Mouse (Mus musculus) kidney, postnatal 0 days (tissue): Measurements from ENCODE around the gene Nup188. TPM values are rescaled to one million over a fixed set of nuclear protein-coding genes. Genes with fewer than 3 reads are reported as not detected.

ENCODE experiments used
- ATAC-seq: fragments of 200-750 bp; cut with Nextera tagmentation; replicated peaks from 2 replicates; pipeline ENCODE4 v1.8.0; 2017; ENCODE audit warnings: low read depth, moderate number of reproducible peaks, moderate TSS enrichment, moderate library complexity; ENCODE audit not compliant: low FRiP score
- DNase-seq: peaks from one replicate; pipeline ENCODE4 v3.0.0-alpha.2; 2016; ENCODE audit warnings: low spot score
- H3K27ac ChIP-seq: fragments of 300-500 bp; sonication (generic); 2 replicates; pipeline ENCODE4 v1.5.1; 2014; ENCODE audit warnings: mild to moderate bottlenecking
- H3K27me3 ChIP-seq: fragments of 300-500 bp; sonication (generic); 2 replicates; pipeline ENCODE4 v1.6.1; 2014; ENCODE audit warnings: low read length, mixed read lengths; ENCODE audit not compliant: insufficient read depth
- H3K36me3 ChIP-seq: fragments of 300-500 bp; sonication (generic); 2 replicates; pipeline ENCODE4 v1.6.1; 2014; ENCODE audit warnings: low read length, mixed read lengths; ENCODE audit not compliant: insufficient read depth
- H3K4me1 ChIP-seq: fragments of 300-500 bp; sonication (generic); replicated peaks from 2 replicates; pipeline ENCODE4 v1.6.1; 2014; ENCODE audit warnings: antibody characterized with exemption, low read length, mixed read lengths; ENCODE audit not compliant: insufficient read depth
- H3K4me2 ChIP-seq: fragments of 300-500 bp; sonication (generic); 2 replicates; pipeline ENCODE4 v1.6.1; 2014; ENCODE audit warnings: mild to moderate bottlenecking, low read length, moderate library complexity, mixed read lengths
- H3K4me3 ChIP-seq: fragments of 300-500 bp; sonication (generic); replicated peaks from 2 replicates; pipeline ENCODE4 v1.5.1; 2014; ENCODE audit warnings: low read depth, low read length
- H3K9ac ChIP-seq: fragments of 300-500 bp; sonication (generic); 2 replicates; pipeline ENCODE4 v1.6.1; 2014; ENCODE audit warnings: low read depth, low read length
- H3K9me3 ChIP-seq: fragments of 300-500 bp; sonication (generic); replicated peaks from 2 replicates; pipeline ENCODE4 v1.6.1; 2016; ENCODE audit warnings: low read length, inconsistent platforms, mixed read lengths
- CTCF ChIP-seq: IDR thresholded peaks from 2 replicates; pipeline ENCODE4 v1.5.1; 2016; ENCODE audit warnings: antibody characterized with exemption, low read depth, mild to moderate bottlenecking, moderate library complexity
- WGBS: fragments of 180-500 bp; shearing (Covaris S2); extraction: QIAGEN DNeasy Blood & Tissue Kit; methylation state at CpG from one replicate; pipeline ENCODE4 v1.1.7; 2014; 5-methylcytosine and 5-hydroxymethylcytosine counted together
- polyA plus RNA-seq: library from polyadenylated mRNA; unstranded; fragments of >200 nt; fragmentation: Nextera tagmentation; extraction: Ambion mirVana; gene quantifications from 2 replicates; pipeline ENCODE4 v1.2.1, GENCODE M21; 2015

Gene Nup188
- polyA plus RNA-seq, 1 experiment from 2014 or later, result 17.5 TPM

GRCm38 (mm10) chr2:30261064-30261736 lies 25.0 kb upstream of the Nup188 start:
- no peak for ATAC-seq
- H3K9ac ChIP-seq, result no peak overlapping the region
- TF ChIP-seq CTCF, result peak; percentile 37; the same call in 1 of the 2 replicates
- DNase-seq, result no peak
- no peak overlapping the region for H3K4me2 ChIP-seq
- H3K9me3 ChIP-seq, result no peaks in the 10 kb centered on the region
- no peak overlapping the region for H3K4me3 ChIP-seq
- no peak overlapping the region for H3K27ac ChIP-seq
- 86% methylated on average over 4 of the region's 4 CpGs for WGBS
- peaks cover 47% of the 10 kb centered on the region for H3K36me3 ChIP-seq
- peaks cover 23% of the 10 kb centered on the region for H3K4me1 ChIP-seq
- no peaks in the 10 kb centered on the region for H3K27me3 ChIP-seq

- WGBS, result 91% methylated on average over 18 of the region's 18 CpGs
Measured at GRCm38 (mm10) chr2:30261921-30262839, 24.0 kb upstream of the Nup188 start.

GRCm38 (mm10) chr2:30262840-30263441 lies 23.3 kb upstream of the Nup188 start:
- Histone ChIP-seq H3K4me2 (no peak overlapping the region), H3K27me3 (no peaks in the 10 kb centered on the region), H3K9ac (no peak overlapping the region), H3K4me3 (no peak overlapping the region), H3K9me3 (no peaks in the 10 kb centered on the region), H3K36me3 (peaks cover 30% of the 10 kb centered on the region; the same call in 1 of the 2 replicates), H3K27ac (no peak overlapping the region), H3K4me1 (peaks cover 30% of the 10 kb centered on the region)
- ATAC-seq (no peak), DNase-seq (no peak)
- no peak for TF ChIP-seq CTCF
- WGBS, result 42% methylated on average over 4 of the region's 4 CpGs

More at GRCm38 (mm10) chr2:30261921-30262839, 24.0 kb upstream of the Nup188 start:
- DNase-seq (no peak), ATAC-seq (no peak)
- Histone ChIP-seq H3K27me3 (no peaks in the 10 kb centered on the region), H3K9ac (no peak overlapping the region), H3K36me3 (peaks cover 37% of the 10 kb centered on the region), H3K4me2 (no peak overlapping the region), H3K9me3 (no peaks in the 10 kb centered on the region), H3K27ac (no peak overlapping the region), H3K4me1 (peaks cover 29% of the 10 kb centered on the region), H3K4me3 (no peak overlapping the region)
- TF ChIP-seq CTCF, result no peak

GRCm38 (mm10) chr2:30263811-30264210 lies 22.4 kb upstream of the Nup188 start:
- peaks cover 30% of the 10 kb centered on the region; the same call in 1 of the 2 replicates for H3K36me3 ChIP-seq
- DNase-seq (no peak), ATAC-seq (no peak)
- H3K27ac ChIP-seq, result no peak overlapping the region
- H3K4me2 ChIP-seq, result no peak overlapping the region
- H3K27me3 ChIP-seq, result no peaks in the 10 kb centered on the region
- H3K9me3 ChIP-seq, result no peaks in the 10 kb centered on the region
- TF ChIP-seq CTCF, result no peak
- no peak overlapping the region for H3K9ac ChIP-seq
- 80% methylated on average over 6 of the region's 6 CpGs for WGBS
- H3K4me3 ChIP-seq, result no peak overlapping the region
- peaks cover 30% of the 10 kb centered on the region for H3K4me1 ChIP-seq

- ATAC-seq, result no peak
Measured at GRCm38 (mm10) chr2:30264671-30265519, 21.3 kb upstream of the Nup188 start.

More at GRCm38 (mm10) chr2:30264671-30265519, 21.3 kb upstream of the Nup188 start:
- Histone ChIP-seq H3K4me1 (peaks cover 26% of the 10 kb centered on the region), H3K36me3 (peaks cover 29% of the 10 kb centered on the region; the same call in 1 of the 2 replicates), H3K4me3 (no peak overlapping the region), H3K4me2 (no peak overlapping the region), H3K9ac (peak overlapping the region; percentile 31; the same call in 1 of the 2 replicates), H3K9me3 (no peaks in the 10 kb centered on the region), H3K27me3 (no peaks in the 10 kb centered on the region), H3K27ac (peak overlapping the region; percentile 94)
- peak; percentile 15 for DNase-seq
- no peak for TF ChIP-seq CTCF
- 46% methylated on average over 7 of the region's 7 CpGs for WGBS
